Mouse (Mus musculus) G1E-ER4 (cell line): ENCODE results near the gene Efcab1. TPM values are rescaled to one million over a fixed set of nuclear protein-coding genes. Genes with fewer than 3 reads are reported as not detected.

Experiments used
- GATA1 ChIP-seq: IDR thresholded peaks from one replicate; pipeline ENCODE4 v1.8.0; 2012; ENCODE audit warnings: low read length, inconsistent platforms
- polyA plus RNA-seq: library from polyadenylated mRNA; stranded (reverse); fragments of >175 nt; gene quantifications from 2 replicates; pipeline ENCODE4 v1.2.3, GENCODE M21; 2012

Gene Efcab1
- not detected in 2 replicates for polyA plus RNA-seq

- no peak for TF ChIP-seq GATA1
These were observed at the start of gene Efcab1 for GRCm38 (mm10) chr16:14906393-14907100. Efcab1 (plus strand) TSS chr16:14906606.

GRCm38 (mm10) chr16:14859443-14859842, 47.0 kb upstream of the Efcab1 start:
- no peak for TF ChIP-seq GATA1

GRCm38 (mm10) chr16:14884916-14885315, 21.5 kb upstream of the Efcab1 start:
- TF ChIP-seq GATA1, result no peak

GRCm38 (mm10) chr16:14885372-14885771, 21.0 kb upstream of the Efcab1 start:
- TF ChIP-seq GATA1, result no peak

GRCm38 (mm10) chr16:14892492-14892891, 13.9 kb upstream of the Efcab1 start:
- TF ChIP-seq GATA1, result no peak

GRCm38 (mm10) chr16:14893864-14894263, 12.5 kb upstream of the Efcab1 start:
- TF ChIP-seq GATA1, result no peak

GRCm38 (mm10) chr16:14894713-14895112, 11.7 kb upstream of the Efcab1 start:
- TF ChIP-seq GATA1, result no peak

GRCm38 (mm10) chr16:14895543-14895942, 10.9 kb upstream of the Efcab1 start:
- no peak for TF ChIP-seq GATA1

- no peak for TF ChIP-seq GATA1
These were observed 33.1 kb downstream of the Efcab1 start for GRCm38 (mm10) chr16:14939552-14939951.

GRCm38 (mm10) chr16:14939994-14940715, 33.7 kb downstream of the Efcab1 start:
- TF ChIP-seq GATA1, result no peak

- TF ChIP-seq GATA1, result no peak
These were observed 34.5 kb downstream of the Efcab1 start for GRCm38 (mm10) chr16:14940898-14941297.

- no peak for TF ChIP-seq GATA1
These were observed 37.1 kb downstream of the Efcab1 start for GRCm38 (mm10) chr16:14943530-14943929.

GRCm38 (mm10) chr16:14951894-14952293, 45.5 kb downstream of the Efcab1 start:
- no peak for TF ChIP-seq GATA1

- TF ChIP-seq GATA1, result no peak
These were observed 53.3 kb downstream of the Efcab1 start for GRCm38 (mm10) chr16:14959743-14960142.

GRCm38 (mm10) chr16:14973696-14974095, 67.3 kb downstream of the Efcab1 start:
- TF ChIP-seq GATA1, result no peak

GRCm38 (mm10) chr16:14979228-14979627, 72.8 kb downstream of the Efcab1 start:
- TF ChIP-seq GATA1, result no peak
